Mouse (Mus musculus): ENCODE measurements at regions not wholly inside any gene's neighbourhood (a gene's known extent, or its start where the extent isn't known, plus 50 kb on each side); places are given as distances from the start of the nearest gene placed in this dataset.

- TF ChIP-seq POLR2A (IDR thresholded peaks at IDR 0.05; ENCODE audit: control insufficient read depth, extremely low read depth, insufficient read depth, low read length, poor library complexity) (no peak), CTCF (IDR thresholded peaks at IDR 0.05; ENCODE audit: borderline replicate concordance, control insufficient read depth, extremely low read depth, insufficient read depth, low read length, poor library complexity) (no peak)
These were observed 113.7 kb upstream of the Cd180 start for GRCm38 (mm10) chr13:102579638-102580037.
